Mouse (Mus musculus): Measurements from ENCODE around the gene Vti1a.

DNA sequence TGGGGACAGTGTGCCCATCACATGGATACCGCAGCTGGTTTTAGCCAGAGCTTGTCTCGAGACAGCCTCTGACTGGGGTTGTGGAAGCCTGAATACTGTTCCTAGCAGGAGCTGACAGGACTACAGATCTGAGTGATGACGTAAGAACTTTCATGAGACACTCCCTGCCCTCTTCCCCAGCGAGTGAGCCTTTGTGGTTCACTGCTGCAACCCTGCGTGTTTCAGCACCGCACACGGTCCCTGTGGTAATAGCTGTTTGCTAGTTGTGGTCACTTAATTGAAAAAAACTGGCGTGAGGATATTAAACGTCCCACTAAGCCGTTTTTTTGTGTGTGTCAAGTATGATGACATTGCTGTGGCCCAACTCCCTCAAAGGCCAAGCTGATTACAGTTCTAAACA lies 232.6 kb downstream of the Vti1a start:
- TF ChIP-seq FLI1 (IDR thresholded peaks at IDR 0.05; ENCODE audit: low read length), result no peak
- no peak for TF ChIP-seq GATA1 (IDR thresholded peaks at IDR 0.05; ENCODE audit: borderline replicate concordance, low read length)
